Mouse (Mus musculus) kidney, postnatal 0 days (tissue): Measurements from ENCODE around the gene Myo1d. TPM values are rescaled to one million over a fixed set of nuclear protein-coding genes. Genes with fewer than 3 reads are reported as not detected.

ENCODE experiments used
- ATAC-seq: fragments of 200-750 bp; cut with Nextera tagmentation; replicated peaks from 2 replicates; pipeline ENCODE4 v1.8.0; 2017; ENCODE audit warnings: low read depth, moderate number of reproducible peaks, moderate TSS enrichment, moderate library complexity; ENCODE audit not compliant: low FRiP score
- DNase-seq: peaks from one replicate; pipeline ENCODE4 v3.0.0-alpha.2; 2016; ENCODE audit warnings: low spot score
- H3K27ac ChIP-seq: fragments of 300-500 bp; sonication (generic); 2 replicates; pipeline ENCODE4 v1.5.1; 2014; ENCODE audit warnings: mild to moderate bottlenecking
- H3K27me3 ChIP-seq: fragments of 300-500 bp; sonication (generic); 2 replicates; pipeline ENCODE4 v1.6.1; 2014; ENCODE audit warnings: low read length, mixed read lengths; ENCODE audit not compliant: insufficient read depth
- H3K36me3 ChIP-seq: fragments of 300-500 bp; sonication (generic); 2 replicates; pipeline ENCODE4 v1.6.1; 2014; ENCODE audit warnings: low read length, mixed read lengths; ENCODE audit not compliant: insufficient read depth
- H3K4me1 ChIP-seq: fragments of 300-500 bp; sonication (generic); replicated peaks from 2 replicates; pipeline ENCODE4 v1.6.1; 2014; ENCODE audit warnings: antibody characterized with exemption, low read length, mixed read lengths; ENCODE audit not compliant: insufficient read depth
- H3K4me2 ChIP-seq: fragments of 300-500 bp; sonication (generic); 2 replicates; pipeline ENCODE4 v1.6.1; 2014; ENCODE audit warnings: mild to moderate bottlenecking, low read length, moderate library complexity, mixed read lengths
- H3K4me3 ChIP-seq: fragments of 300-500 bp; sonication (generic); replicated peaks from 2 replicates; pipeline ENCODE4 v1.5.1; 2014; ENCODE audit warnings: low read depth, low read length
- H3K9ac ChIP-seq: fragments of 300-500 bp; sonication (generic); 2 replicates; pipeline ENCODE4 v1.6.1; 2014; ENCODE audit warnings: low read depth, low read length
- H3K9me3 ChIP-seq: fragments of 300-500 bp; sonication (generic); replicated peaks from 2 replicates; pipeline ENCODE4 v1.6.1; 2016; ENCODE audit warnings: low read length, inconsistent platforms, mixed read lengths
- CTCF ChIP-seq: IDR thresholded peaks from 2 replicates; pipeline ENCODE4 v1.5.1; 2016; ENCODE audit warnings: antibody characterized with exemption, low read depth, mild to moderate bottlenecking, moderate library complexity
- WGBS: fragments of 180-500 bp; shearing (Covaris S2); extraction: QIAGEN DNeasy Blood & Tissue Kit; methylation state at CpG from one replicate; pipeline ENCODE4 v1.1.7; 2014; 5-methylcytosine and 5-hydroxymethylcytosine counted together
- polyA plus RNA-seq: library from polyadenylated mRNA; unstranded; fragments of >200 nt; fragmentation: Nextera tagmentation; extraction: Ambion mirVana; gene quantifications from 2 replicates; pipeline ENCODE4 v1.2.1, GENCODE M21; 2015

Myo1d gene
- polyA plus RNA-seq, 1 experiment from 2014 or later = 15.7 TPM

DNA sequence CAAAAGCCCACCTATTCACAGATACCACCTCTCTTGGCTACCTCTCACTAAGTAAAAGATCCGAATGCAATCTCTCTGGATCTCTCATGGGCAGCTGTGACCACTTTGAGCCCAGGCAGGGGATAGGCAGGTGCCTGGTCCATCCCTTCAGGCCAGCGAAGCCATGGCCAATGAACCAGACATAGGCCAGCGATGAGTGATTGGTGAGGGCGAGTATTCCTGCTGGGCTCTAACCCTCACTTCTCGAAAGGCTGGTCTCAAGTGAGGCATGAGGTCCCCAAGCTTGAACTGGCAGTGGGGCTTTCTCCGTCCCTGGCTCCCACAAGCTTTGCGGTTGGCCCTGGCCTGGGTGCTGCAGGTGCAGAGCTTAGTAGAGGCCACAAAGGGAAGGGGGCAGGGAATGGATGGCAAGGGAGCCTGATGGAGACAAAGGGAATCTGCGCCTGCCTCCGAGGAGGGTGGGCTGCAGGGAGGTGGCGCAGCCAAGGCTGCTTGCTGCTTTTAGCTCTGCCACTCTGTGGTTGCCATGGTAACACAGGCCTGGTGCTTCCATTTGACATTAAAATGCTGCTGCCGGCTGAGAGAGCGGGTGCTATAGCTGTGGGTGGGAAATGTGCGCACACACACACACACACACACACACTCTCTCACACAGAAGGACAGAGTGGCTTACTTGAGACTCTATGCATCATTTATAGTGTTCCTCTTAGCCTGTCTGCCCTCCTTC is 275.9 kb downstream of the Myo1d start:
- Histone ChIP-seq H3K36me3 (no peaks in the 10 kb centered on the region), H3K4me3 (no peak overlapping the region), H3K4me2 (no peak overlapping the region), H3K4me1 (no peaks in the 10 kb centered on the region), H3K27ac (no peak overlapping the region), H3K9me3 (no peaks in the 10 kb centered on the region), H3K27me3 (no peaks in the 10 kb centered on the region), H3K9ac (no peak overlapping the region)
- DNase-seq (no peak), ATAC-seq (no peak)
- TF ChIP-seq CTCF = no peak
- 41% methylated on average over 13 of the region's 13 CpGs for WGBS

DNA sequence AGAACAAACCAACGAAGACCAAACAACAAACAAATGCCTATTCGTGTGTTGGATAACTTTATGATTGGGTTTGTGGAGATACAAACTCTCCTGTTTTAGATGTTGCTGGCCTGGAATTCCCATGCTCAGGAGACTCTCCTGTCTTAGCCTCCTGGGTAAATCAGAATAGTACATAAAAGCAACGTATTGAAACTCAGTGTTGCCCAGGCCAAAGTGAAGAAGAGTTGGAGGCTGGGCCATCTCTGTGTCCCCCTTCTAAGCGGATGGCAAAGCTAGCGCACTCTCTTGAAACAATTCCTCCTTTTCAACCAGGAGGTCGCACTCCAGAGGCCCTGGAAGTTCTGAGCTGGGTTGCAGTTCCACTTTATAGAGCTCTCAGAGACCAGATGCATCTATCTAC is 276.5 kb downstream of the Myo1d start:
- DNase-seq (no peak), ATAC-seq (no peak)
- no peak overlapping the region for H3K9ac ChIP-seq
- H3K4me3 ChIP-seq = no peak overlapping the region
- H3K27ac ChIP-seq = no peak overlapping the region
- H3K27me3 ChIP-seq = no peaks in the 10 kb centered on the region
- H3K4me1 ChIP-seq = no peaks in the 10 kb centered on the region
- H3K9me3 ChIP-seq = no peaks in the 10 kb centered on the region
- H3K4me2 ChIP-seq = no peak overlapping the region
- WGBS = 82% methylated on average over 6 of the region's 6 CpGs
- no peak for TF ChIP-seq CTCF
- H3K36me3 ChIP-seq = no peaks in the 10 kb centered on the region

DNA sequence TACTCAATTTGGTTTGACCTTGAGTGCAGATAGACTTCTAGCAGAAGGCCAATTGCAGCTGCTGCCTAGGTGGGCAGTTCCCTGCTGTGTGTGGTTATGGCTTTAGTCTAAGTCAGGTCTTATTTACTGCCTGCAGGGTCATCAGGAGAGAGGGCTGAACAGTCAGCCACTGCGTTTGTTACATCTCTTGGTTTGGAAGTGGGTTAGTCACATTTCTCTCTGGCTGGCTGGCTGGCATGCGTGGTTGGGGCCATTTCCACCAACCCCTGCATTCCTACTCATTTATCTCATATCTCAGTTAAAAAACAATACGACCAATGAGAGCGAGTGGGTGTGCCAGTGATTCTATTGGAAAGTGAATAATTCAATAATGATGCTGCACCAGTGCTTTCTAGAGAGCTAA is 280.3 kb downstream of the Myo1d start:
- 53% methylated on average over 4 of the region's 4 CpGs for WGBS
- H3K9me3 ChIP-seq = no peaks in the 10 kb centered on the region
- H3K4me1 ChIP-seq = no peaks in the 10 kb centered on the region
- H3K9ac ChIP-seq = no peak overlapping the region
- H3K4me3 ChIP-seq = no peak overlapping the region
- H3K4me2 ChIP-seq = no peak overlapping the region
- H3K27ac ChIP-seq = no peak overlapping the region
- H3K27me3 ChIP-seq = no peaks in the 10 kb centered on the region
- no peaks in the 10 kb centered on the region for H3K36me3 ChIP-seq
- ATAC-seq (no peak), DNase-seq (no peak)
- no peak for TF ChIP-seq CTCF

GRCm38 (mm10) chr11:80498328-80499070 is 281.3 kb downstream of the Myo1d start:
- no peak for TF ChIP-seq CTCF

DNA sequence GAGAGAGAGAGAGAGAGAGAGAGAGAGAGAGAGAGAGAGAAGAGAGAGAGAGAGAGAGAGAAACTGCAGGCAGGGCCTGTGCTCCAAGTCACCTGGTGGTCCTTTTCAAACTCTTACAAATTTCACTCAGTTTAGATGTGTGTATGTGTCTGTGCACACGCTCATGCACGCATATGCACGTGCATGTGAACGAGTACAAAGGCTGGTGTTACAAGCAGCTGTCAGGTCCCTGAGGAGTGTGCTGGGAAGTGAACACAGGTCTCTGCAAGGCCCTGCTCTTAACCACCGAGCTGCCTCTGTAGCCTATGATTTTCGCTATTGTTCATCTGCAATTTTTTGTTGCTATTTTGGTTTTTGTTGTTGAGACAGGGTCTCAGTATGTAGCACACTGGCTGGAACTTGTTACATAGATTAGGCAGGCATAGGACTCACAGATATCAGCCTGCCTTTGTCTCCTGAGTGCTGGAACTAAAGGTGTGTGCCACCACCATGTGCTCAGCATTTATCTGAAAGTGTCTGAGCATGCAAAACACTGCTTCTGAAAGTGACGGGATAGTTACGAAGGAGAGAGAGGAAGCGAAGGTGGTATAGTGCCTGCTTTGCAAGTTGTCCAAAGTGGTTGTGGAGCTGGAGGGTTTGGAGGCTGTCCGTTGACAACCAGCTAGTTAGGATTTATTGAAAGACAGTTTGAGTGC is 282.5 kb downstream of the Myo1d start:
- Histone ChIP-seq H3K27me3 (no peaks in the 10 kb centered on the region), H3K9ac (no peak overlapping the region), H3K27ac (no peak overlapping the region), H3K4me2 (no peak overlapping the region), H3K9me3 (no peaks in the 10 kb centered on the region), H3K4me1 (no peaks in the 10 kb centered on the region), H3K36me3 (no peaks in the 10 kb centered on the region), H3K4me3 (no peak overlapping the region)
- 86% methylated on average over 10 of the region's 10 CpGs for WGBS
- TF ChIP-seq CTCF = no peak
- DNase-seq = no peak
- ATAC-seq = no peak

More at GRCm38 (mm10) chr11:80498328-80499070, 281.3 kb downstream of the Myo1d start:
- DNase-seq = no peak
- Histone ChIP-seq H3K36me3 (no peaks in the 10 kb centered on the region), H3K9ac (no peak overlapping the region), H3K4me1 (no peaks in the 10 kb centered on the region), H3K4me2 (no peak overlapping the region), H3K27me3 (no peaks in the 10 kb centered on the region), H3K27ac (no peak overlapping the region), H3K4me3 (no peak overlapping the region), H3K9me3 (no peaks in the 10 kb centered on the region)
- WGBS = 73% methylated on average over 11 of the region's 11 CpGs
- ATAC-seq = no peak

- Histone ChIP-seq H3K27me3 (no peaks in the 10 kb centered on the region), H3K4me1 (no peaks in the 10 kb centered on the region), H3K4me2 (no peak overlapping the region), H3K36me3 (no peaks in the 10 kb centered on the region), H3K4me3 (no peak overlapping the region), H3K9me3 (no peaks in the 10 kb centered on the region), H3K27ac (no peak overlapping the region), H3K9ac (no peak overlapping the region)
- ATAC-seq (no peak), DNase-seq (no peak)
- 87% methylated on average over 1 of the region's 1 CpGs for WGBS
- TF ChIP-seq CTCF = no peak
Measured at GRCm38 (mm10) chr11:80496640-80497039, 283.2 kb downstream of the Myo1d start.
